Mouse (Mus musculus) lung, postnatal 14 days (tissue): Measurements from ENCODE around the gene Helt.

Source experiments
- DNase-seq: peaks from one replicate; pipeline ENCODE4 v3.0.0; 2021

Helt gene

GRCm38 (mm10) chr8:46294181-46294892 lies at the start of gene Helt:
TSS of gene Helt (minus strand) at chr8:46294671.
- no peak for DNase-seq

- DNase-seq: peak; percentile 37
Measured at GRCm38 (mm10) chr8:46342272-46342671, 47.8 kb upstream of the Helt start.

DNA sequence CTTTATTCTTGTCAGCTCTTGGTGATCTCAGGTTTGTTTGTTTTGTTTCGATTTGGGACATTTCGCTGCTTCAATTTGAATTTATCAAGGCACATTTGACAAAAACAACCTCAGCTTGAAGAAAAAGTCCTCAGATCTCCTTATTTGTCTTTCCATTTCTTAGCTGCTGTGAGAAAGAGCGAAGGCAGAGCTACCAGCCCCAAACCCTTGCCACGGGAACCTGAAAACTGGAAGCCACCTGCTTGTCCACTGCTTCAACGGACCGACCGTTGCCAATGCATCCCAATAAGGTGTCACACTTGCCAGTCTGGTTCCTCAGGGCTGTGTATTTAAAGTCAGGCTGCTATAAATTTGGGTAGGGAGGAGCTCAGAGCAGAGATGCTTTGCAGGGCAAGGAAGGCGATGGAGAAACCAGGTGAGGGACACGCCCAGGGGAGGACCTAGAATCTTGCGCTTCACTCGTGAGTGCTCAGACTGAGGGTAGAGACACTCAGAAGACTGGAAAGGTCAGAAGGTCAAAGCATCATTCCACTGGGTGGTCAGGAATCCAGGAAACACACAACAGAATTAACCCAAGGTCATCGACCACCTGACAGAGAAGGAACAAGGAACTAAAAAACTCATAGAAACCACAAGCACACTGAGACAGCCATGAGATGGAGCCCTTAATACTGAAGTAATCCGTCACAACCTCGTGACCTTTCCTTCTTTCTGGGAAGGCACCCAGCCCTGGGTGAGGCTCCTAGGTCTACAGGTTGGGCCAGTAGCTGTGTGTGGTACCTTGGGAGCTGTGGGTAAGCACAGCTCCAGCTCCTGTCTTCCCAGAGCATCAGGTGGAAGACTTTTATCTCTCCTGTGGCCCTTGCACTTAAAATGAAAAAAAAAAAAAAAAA lies 46.2 kb upstream of the Helt start:
- DNase-seq: no peak

DNA sequence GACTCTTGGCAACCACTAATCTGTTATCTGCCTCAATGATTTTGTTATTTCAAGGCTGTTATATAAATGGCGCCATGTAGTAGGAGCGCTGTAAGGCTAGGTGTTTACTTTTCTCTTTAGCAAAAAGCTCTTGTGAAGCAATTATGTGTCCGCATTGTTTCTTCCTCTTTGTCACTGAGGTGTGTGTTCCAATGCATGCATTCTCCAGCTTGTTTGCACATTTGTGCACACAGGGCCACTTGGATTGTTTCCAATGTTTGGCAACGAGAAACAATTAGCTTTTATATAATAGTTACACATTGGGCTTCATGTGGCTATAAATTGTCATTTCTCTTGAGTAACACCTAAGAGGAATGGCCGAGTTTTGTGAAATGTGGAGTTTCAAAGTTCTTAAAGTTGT lies 44.8 kb upstream of the Helt start:
- DNase-seq: no peak

- DNase-seq: no peak
Measured at GRCm38 (mm10) chr8:46336351-46336750, 41.9 kb upstream of the Helt start.

GRCm38 (mm10) chr8:46332389-46333061 lies 38.1 kb upstream of the Helt start:
- peak; percentile 61 for DNase-seq

DNA sequence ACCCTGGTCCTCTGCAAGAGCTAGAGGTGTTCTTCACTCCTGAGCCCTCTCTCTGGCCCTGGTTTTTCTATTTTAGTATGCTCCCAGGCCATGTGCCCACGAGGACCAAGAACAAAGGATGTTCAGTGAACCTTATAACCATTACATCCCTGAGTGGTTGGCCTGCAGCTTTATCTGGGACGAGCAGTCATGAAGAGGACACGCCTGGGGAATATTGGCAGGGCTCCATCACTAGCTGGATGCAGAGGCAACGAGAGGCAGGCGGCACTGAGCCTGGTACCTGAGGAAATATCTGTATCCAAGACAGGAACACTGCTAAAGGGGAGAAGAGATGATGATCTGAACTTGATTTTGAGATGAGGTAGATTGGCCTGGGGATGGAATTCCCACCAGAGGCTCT lies 37.3 kb upstream of the Helt start:
- no peak for DNase-seq

- DNase-seq: no peak
Measured at GRCm38 (mm10) chr8:46329396-46329795, 34.9 kb upstream of the Helt start.

GRCm38 (mm10) chr8:46327284-46327683 lies 32.8 kb upstream of the Helt start:
- DNase-seq: peak; percentile 20

GRCm38 (mm10) chr8:46326715-46327114 lies 32.2 kb upstream of the Helt start:
- DNase-seq: no peak

GRCm38 (mm10) chr8:46324676-46325075 lies 30.2 kb upstream of the Helt start:
- DNase-seq: no peak

DNA sequence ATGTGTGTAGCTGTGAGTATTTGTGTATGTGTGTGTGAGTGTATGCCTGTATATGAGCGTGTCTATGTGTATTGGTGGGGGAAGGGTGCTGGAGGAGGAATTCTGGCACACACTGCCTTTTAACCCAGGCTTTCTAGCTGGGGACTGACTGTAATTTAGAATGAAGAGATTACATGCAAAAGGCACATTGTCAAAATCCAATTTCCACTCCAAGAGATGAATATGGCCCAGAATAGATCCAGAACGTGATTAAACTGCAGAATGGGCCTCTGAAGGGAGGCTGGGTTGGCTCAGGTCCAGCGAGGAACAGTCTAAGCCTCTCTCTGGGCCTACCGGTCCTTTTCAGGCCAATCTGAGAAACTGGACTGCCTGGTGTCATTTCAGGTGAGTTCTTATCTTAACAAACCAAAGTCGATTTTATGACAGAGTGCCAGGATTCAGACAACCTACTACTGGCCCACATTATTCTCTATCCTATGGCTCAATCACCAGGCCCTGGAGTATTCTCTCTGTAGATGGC lies 29.3 kb upstream of the Helt start:
- DNase-seq: no peak

- DNase-seq: no peak
Measured at GRCm38 (mm10) chr8:46322833-46323232, 28.4 kb upstream of the Helt start.

- no peak for DNase-seq
Measured at GRCm38 (mm10) chr8:46322421-46322820, 27.9 kb upstream of the Helt start.

- no peak for DNase-seq
Measured at GRCm38 (mm10) chr8:46318802-46319201, 24.3 kb upstream of the Helt start.

DNA sequence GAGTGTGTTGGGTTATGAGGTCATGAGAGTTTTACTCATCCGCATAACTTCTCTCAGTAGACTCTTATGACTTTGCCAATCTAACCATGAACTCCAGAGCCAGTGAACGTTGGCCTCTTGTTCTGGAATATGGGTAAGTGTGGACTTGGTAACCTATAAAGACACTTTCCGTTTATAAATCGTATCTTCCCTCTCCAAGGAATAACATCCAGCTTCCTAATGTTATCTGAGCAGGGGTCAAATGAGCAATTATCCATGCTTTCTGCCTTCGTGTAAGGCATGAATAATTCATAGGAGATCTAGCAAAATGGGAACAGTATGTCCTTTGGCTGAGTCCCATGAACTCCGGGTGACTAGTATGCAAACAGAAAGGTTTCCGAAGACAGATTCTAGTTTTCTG lies 22.7 kb upstream of the Helt start:
- DNase-seq: no peak

- DNase-seq: no peak
Measured at GRCm38 (mm10) chr8:46313798-46314197, 19.3 kb upstream of the Helt start.

- peak; percentile 89 for DNase-seq
Measured at GRCm38 (mm10) chr8:46311159-46311558, 16.7 kb upstream of the Helt start.

DNA sequence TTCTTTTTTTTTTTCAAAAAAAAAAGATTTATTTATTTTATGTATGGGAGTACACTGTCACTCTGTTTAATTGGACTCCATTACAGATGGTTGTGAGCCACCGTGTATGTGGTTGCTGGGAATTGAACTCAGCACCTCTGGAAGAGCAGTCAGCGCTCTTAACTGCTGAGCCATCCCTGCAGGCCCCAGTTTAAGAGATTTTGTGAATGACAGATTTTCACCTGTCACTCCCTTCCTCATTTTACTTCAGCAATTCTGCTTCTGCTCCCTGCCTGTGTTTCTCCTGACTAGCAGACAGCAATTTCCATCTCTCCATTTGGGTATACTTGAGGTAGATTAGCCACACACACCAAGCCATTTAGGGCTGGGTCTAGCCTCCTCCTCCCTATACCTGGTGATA lies 13.7 kb upstream of the Helt start:
- DNase-seq: no peak

GRCm38 (mm10) chr8:46305733-46306349 lies 11.4 kb upstream of the Helt start:
- DNase-seq: peak; percentile 60

DNA sequence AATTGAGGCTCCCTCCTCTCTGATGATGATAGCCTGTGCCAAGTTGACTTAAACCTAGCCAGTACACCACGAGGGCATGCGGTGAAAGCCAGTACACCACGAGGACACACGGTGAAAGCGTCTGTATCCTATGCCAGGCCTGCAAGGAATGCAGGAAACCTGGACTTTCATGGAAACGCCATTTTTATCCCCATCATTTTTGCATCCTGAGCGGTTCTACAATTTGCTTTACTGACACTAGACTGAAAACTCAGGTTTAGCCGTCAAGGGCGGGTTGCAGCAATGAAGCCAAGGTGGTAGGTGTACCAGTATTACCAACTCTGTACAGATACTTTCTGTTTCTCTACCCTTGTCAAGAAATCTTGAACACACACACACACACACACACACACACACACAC lies 7.7 kb upstream of the Helt start:
- no peak for DNase-seq

GRCm38 (mm10) chr8:46298847-46299246 lies 4.4 kb upstream of the Helt start:
- no peak for DNase-seq

DNA sequence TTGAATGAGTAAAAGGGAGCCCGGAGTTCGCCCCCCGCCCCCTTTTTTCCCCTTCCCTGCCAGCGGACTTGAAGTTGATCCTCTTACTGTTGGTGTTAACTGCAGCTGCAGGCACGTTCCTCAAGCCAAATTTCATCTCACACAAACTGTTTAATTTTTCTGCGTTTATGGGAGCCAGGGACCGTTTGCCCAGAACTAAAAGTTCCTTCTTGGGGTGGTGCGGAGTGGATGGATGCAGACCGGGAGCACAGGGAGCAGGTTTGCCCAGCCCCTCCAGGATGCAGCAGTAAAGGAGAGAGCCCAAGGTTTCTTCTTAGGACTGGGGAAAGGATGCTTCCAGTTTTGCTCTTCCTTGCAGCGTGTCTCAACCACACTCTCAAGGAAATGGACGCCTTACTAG lies 2.1 kb upstream of the Helt start:
- no peak for DNase-seq
